Mouse (Mus musculus): ENCODE measurements around the gene Ptch1.

Ptch1 gene

DNA sequence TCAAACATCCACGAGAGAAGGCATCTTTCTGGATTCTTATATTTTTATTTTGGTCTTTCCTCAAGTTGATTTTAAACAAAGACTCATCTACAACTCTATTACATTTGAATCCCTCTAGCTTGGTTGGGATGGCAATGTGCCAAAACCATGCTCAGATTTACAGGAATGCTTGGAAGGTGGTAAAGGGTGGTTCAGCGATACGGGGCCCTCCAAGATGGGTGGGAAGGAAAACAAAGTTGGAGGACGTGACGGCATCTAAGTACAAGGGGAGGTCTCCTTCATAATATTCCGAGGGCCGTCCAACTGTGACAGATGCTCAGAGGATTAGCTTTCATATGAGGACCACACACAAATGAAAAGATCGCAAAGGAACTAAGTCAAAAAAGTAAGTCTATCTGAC lies 98.0 kb downstream of the Ptch1 start:
- ChIA-PET CTCF (interaction anchor here in 3 of 4 experiments (0.6 to 1.0 kb wide), 3 partner anchors 11 to 376 kb away, joined by 3 to 7 read pairs (median 5); no protein-coding TSS in a partner anchor), POLR2A (interaction anchor here in 3 of 4 experiments (0.6 to 2.7 kb wide), 5 partner anchors 10 to 57 kb away, joined by 3 to 15 read pairs (median 4); no protein-coding TSS in a partner anchor)

Data from embryonic stem cell, embryonic (primary cell).